Mouse (Mus musculus): Measurements from ENCODE around the gene Gh.
A peak's percentile ranks its signal among the peaks of the same experiment; 100 is the strongest.

Gene Gh

GRCm38 (mm10) chr11:106310123-106310522 lies 8.5 kb upstream of the Gh start:
- DNase-seq (ENCODE audit: low spot score in 2 of 2) = no peak

DNA sequence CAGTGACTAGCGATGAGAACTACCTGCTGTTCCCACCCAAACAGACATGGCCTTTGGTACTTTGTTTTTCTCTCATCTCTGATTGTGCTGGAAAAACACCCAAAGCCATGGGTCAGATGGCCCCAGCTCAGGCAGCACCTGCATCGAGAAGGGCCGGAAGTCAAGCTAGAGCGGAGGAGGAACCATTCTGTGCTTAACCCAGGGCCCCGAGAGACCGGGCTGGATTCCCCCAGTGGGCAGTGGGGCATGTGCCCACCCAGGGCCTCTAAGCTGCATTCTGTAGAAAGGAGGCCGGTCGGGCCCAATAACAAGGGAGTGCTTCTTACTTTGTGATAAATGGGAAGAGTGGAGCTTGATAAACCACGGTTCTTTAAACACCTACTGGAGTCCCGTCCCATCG lies 6.5 kb upstream of the Gh start:
- DNase-seq (ENCODE audit: low spot score in 2 of 2) = no peak

- no peak for DNase-seq (ENCODE audit: low spot score in 2 of 2)
These were observed 5.8 kb upstream of the Gh start for GRCm38 (mm10) chr11:106307432-106307831.

DNA sequence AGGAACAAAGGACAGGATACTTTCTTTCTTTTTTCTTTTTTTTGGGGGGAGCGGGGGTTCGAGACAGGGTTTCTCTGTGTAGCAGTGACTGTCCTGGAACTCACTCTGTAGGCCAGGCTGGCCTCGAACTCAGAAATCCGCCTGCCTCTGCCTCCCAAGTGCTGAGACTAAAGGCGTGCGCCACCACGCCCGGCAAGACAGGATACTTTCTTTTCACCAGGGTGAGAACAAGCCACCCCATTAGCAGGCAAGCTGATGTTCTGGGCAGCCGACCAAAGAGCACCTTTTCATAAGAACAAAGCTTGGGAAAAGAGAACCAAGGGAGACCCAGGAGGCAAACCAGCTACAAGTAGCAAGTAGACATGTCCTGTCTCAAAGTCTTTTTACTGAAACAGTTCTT lies 5.1 kb upstream of the Gh start:
- DNase-seq (ENCODE audit: low spot score in 2 of 2) = no peak

GRCm38 (mm10) chr11:106306065-106306385 lies 4.4 kb upstream of the Gh start:
- DNase-seq (ENCODE audit: low spot score in 2 of 2) = no peak

DNA sequence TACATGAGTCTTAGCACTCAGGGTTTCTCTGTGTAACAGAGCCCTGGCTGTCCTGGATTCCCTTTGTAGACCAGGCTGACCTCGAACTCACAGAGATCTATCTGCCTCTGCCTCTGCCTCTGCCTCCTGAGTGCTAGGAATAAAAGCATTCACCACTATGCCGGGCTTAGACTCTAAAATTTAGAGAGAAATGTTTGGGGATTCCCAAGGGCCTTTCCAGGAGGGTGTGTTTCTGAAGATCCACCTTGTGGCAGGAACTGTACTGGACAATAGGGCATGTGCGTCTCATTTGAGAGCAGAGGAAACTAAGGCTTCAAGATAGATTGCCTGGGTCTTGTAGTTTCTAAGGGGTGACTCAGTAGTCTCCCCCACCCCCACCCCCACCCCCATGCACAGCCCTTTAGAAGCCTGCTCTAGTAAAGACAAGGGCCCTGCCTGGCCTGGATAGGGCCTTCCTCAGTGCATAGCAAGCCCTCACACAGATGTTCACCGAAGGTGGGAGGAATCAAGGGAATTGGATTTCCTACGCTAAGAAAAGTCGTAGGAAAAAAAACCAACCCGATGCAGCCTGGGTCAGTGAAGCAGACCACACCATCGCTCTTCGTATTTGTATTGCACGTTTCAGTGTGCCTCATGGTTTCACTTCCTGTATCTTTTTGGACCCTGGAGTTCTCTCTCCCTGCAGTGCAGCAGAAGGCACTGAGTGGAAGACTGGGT lies 3.8 kb upstream of the Gh start:
- DNase-seq (ENCODE audit: low spot score in 2 of 2) = no peak

DNA sequence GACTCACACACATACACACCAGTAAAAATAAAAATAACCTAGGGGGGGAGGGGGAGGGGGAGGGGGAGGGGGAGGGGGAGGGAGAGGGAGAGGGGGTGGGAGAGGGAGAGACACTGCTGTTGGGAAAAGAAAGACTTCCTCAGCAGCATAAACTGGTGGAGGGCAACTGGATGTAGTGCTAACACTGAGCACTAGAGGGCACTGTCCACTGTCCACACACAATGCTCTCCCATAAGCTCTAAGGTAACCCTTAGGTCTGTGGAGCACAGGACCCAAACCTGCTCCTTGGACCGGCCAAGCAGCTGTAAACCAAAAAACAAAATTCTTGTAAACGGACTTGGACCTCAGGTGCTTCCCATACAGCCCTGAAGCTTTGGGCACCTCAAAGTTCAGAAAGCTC lies 969 bp upstream of the Gh start:
- peak in 1 of 2 experiments; percentile 30 for DNase-seq (ENCODE audit: low spot score in 2 of 2)

DNA sequence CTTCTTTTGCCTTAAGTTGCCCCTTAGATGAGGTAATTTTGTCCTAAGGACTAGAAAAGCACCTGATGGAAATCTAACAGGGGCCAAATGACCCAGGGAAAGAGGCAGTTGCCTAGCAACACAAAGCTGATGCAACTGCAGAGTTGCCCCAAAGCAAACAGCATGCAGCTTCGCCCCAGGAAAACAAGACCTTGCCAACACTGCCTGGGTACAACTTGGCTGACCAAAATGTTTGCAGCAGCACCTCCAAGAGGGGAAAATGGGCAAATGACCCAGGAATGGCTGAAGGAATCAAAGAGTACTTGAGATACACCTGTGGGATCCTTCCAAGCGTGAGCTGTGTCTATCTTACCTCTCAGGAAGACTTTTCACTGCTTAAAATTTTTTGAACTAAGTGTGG lies 9.8 kb downstream of the Gh start:
- DNase-seq (ENCODE audit: low spot score in 2 of 2) = no peak

GRCm38 (mm10) chr11:106290376-106290775 lies 11.3 kb downstream of the Gh start:
- DNase-seq (ENCODE audit: low spot score in 2 of 2) = no peak

GRCm38 (mm10) chr11:106289369-106289768 lies 12.3 kb downstream of the Gh start:
- no peak for DNase-seq (ENCODE audit: low spot score in 2 of 2)

DNA sequence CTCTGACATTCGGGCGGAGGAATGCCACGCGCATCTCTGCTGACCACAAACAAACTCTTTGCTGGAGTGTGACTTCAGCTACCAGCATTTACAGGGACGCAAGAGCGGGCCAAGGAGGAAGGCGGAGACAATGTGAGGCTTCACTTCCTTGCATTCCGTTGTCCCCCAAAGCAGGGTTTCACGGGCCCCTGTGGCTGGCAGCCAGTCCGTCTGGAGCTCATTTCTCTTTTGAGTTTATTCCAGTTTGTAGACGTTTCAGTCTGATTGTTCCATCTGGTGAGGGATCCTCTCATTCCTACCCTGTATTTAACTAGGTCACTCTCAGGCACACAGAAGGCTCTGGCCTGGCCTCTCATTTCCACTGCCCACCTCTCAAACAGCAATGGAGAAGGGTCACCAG lies 14.7 kb downstream of the Gh start:
- no peak for DNase-seq (ENCODE audit: low spot score in 2 of 2)

- no peak for DNase-seq (ENCODE audit: low spot score in 2 of 2)
These were observed 15.5 kb downstream of the Gh start for GRCm38 (mm10) chr11:106286206-106286605.

DNA sequence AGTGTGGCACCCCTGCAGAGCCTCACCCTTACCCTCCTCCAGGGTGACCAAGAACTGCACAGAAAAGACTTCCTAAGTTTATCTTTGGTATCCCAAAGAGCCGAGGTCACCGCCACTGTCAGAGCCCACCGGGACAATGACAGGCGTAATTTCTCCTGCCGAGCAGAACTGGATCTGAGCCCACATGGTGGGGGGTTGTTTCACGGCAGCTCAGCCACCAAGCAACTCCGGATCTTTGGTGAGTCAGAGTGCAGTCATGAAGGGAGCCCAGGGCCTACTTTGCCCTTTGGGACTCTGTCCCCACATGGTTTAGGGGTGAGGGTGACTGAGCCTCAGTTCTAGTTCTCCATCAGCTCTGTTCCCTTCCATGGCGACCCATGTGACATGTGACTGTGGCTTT lies 17.5 kb downstream of the Gh start:
- no peak for DNase-seq (ENCODE audit: low spot score in 2 of 2)

GRCm38 (mm10) chr11:106283371-106283770 lies 18.3 kb downstream of the Gh start:
- no peak for DNase-seq (ENCODE audit: low spot score in 2 of 2)

DNA sequence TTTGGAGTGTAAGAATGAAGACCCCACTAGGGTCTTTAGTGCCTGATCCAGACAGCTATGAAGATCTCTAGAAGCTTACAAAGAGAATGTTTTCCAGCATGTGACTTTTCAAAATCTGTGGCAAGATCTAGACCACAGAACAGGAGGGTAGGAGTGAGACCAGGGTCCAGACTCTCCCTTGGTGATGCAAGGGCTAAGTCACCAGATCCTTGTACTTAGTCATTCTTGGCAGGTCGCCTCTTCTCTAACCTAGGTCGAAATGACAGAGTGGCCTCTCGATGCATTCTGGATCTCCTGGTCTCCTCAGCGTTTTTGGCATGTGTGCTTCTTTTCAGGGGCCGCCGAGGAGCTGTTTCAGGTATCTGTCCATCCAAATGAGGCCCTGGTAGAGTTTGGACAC lies 19.2 kb downstream of the Gh start:
- DNase-seq (ENCODE audit: low spot score in 2 of 2) = no peak

- DNase-seq (ENCODE audit: low spot score in 2 of 2) = peak; percentile 89
These were observed 25.2 kb downstream of the Gh start, which contains the start of gene Tcam1 for GRCm38 (mm10) chr11:106276454-106276853. Gene Tcam1 (plus strand): TSS chr11:106276672.

- peak in 1 of 2 experiments; percentile 60 for DNase-seq (ENCODE audit: low spot score in 2 of 2)
These were observed 26.7 kb downstream of the Gh start for GRCm38 (mm10) chr11:106274971-106275411.

GRCm38 (mm10) chr11:106274374-106274773 lies 27.3 kb downstream of the Gh start:
- DNase-seq (ENCODE audit: low spot score in 2 of 2) = no peak

- DNase-seq (ENCODE audit: low spot score in 2 of 2) = no peak
These were observed 27.9 kb downstream of the Gh start for GRCm38 (mm10) chr11:106273811-106274210.

GRCm38 (mm10) chr11:106273311-106273684 lies 28.4 kb downstream of the Gh start:
- no peak for DNase-seq (ENCODE audit: low spot score in 2 of 2)

DNA sequence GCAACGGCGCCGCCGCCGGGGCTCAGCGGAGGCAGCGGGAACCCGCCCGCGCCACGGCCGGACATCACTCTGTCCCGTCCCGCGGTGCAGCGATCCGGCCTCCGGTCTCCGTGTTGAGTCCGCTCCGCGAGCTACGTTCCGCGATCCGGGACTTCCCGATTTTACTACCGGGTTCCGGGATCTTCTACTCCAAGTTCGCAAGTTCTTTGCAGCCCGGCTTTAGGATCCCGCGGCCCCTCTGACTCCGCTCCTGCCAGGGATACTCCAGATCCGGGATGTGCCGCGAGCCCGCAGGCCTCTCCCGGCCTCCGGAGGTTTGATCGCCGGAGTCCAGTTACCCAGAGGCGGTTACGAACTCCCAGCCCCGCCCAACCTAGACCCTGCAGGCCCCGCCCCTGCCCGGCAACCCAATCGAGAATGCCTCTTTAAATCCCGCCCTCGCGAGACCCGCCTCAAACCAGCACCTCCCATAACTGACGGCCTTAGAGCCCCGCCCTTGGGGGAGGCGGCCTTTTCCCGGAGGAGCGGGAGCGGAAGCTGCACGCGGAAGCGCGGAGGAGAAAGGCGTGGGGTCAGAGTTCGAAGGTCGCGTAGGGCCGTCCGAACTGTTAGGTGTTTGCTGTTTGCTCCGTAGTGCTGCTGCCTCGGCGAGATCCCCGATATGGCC lies 28.9 kb downstream of the Gh start, which contains the start of gene Smarcd2:
Gene Smarcd2, minus strand, starts transcription at position 329 of the 667 bp plus-strand sequence.
- peak; percentile 98 to 100 for DNase-seq (ENCODE audit: low spot score in 2 of 2)

GRCm38 (mm10) chr11:106271794-106272643 lies 29.6 kb downstream of the Gh start:
- peak in 1 of 2 experiments; percentile 59 for DNase-seq (ENCODE audit: low spot score in 2 of 2)

All from urinary bladder, adult 18-20 months (tissue).